Mouse (Mus musculus): ENCODE results near the gene Mroh2a. TPM values are rescaled to one million over a fixed set of nuclear protein-coding genes. Genes with fewer than 3 reads are reported as not detected.

Gene Mroh2a
- polyA plus RNA-seq, 1 experiment from 2014 or later, result 1.4 TPM

GRCm38 (mm10) chr1:88287697-88287980, 60.9 kb downstream of the Mroh2a start:
- no peaks in the 10 kb centered on the region for H3K36me3 ChIP-seq (ENCODE audit: control insufficient read depth, insufficient read depth, low read length)
- H3K9me3 ChIP-seq (ENCODE audit: control insufficient read depth, low read length), result peaks cover 66% of the 10 kb centered on the region
- no peak overlapping the region for H3K27ac ChIP-seq (ENCODE audit: low read depth, low read length)
- no peak overlapping the region for H3K4me2 ChIP-seq (replicated peaks; ENCODE audit: low read depth, low read length)
- no peaks in the 10 kb centered on the region for H3K27me3 ChIP-seq (ENCODE audit: control insufficient read depth, insufficient read depth, low read length)
- no peak overlapping the region for H3K4me3 ChIP-seq (ENCODE audit: low read length)
- WGBS, result 40% methylated on average over 5 of the region's 5 CpGs
- H3K4me1 ChIP-seq (ENCODE audit: control insufficient read depth, insufficient read depth, low read length), result no peaks in the 10 kb centered on the region
- no peak overlapping the region for H3K9ac ChIP-seq (ENCODE audit: low read depth, low read length)
- ATAC-seq (ENCODE audit: low FRiP score, low TSS enrichment), result 0 out of 2 replicates have a peak, but pooled peaks have one; percentile 6

- WGBS, result 45% methylated on average over 3 of the region's 3 CpGs
- no peaks in the 10 kb centered on the region for H3K36me3 ChIP-seq (ENCODE audit: control insufficient read depth, insufficient read depth, low read length)
- no peak overlapping the region for H3K4me3 ChIP-seq (ENCODE audit: low read length)
- H3K4me2 ChIP-seq (replicated peaks; ENCODE audit: low read depth, low read length), result no peak overlapping the region
- no peak overlapping the region for H3K27ac ChIP-seq (ENCODE audit: low read depth, low read length)
- no peaks in the 10 kb centered on the region for H3K27me3 ChIP-seq (ENCODE audit: control insufficient read depth, insufficient read depth, low read length)
- H3K4me1 ChIP-seq (ENCODE audit: control insufficient read depth, insufficient read depth, low read length), result no peaks in the 10 kb centered on the region
- no peak overlapping the region for H3K9ac ChIP-seq (ENCODE audit: low read depth, low read length)
- peaks cover 64% of the 10 kb centered on the region for H3K9me3 ChIP-seq (ENCODE audit: control insufficient read depth, low read length)
- no peak for ATAC-seq (ENCODE audit: low FRiP score, low TSS enrichment)
Measured at GRCm38 (mm10) chr1:88288056-88288788, 61.4 kb downstream of the Mroh2a start.

GRCm38 (mm10) chr1:88288789-88289127, 62.0 kb downstream of the Mroh2a start:
- no peak overlapping the region for H3K4me2 ChIP-seq (replicated peaks; ENCODE audit: low read depth, low read length)
- no peaks in the 10 kb centered on the region for H3K36me3 ChIP-seq (ENCODE audit: control insufficient read depth, insufficient read depth, low read length)
- no peaks in the 10 kb centered on the region for H3K4me1 ChIP-seq (ENCODE audit: control insufficient read depth, insufficient read depth, low read length)
- 75% methylated on average over 3 of the region's 3 CpGs for WGBS
- ATAC-seq (ENCODE audit: low FRiP score, low TSS enrichment), result no peak
- no peak overlapping the region for H3K27ac ChIP-seq (ENCODE audit: low read depth, low read length)
- no peak overlapping the region for H3K4me3 ChIP-seq (ENCODE audit: low read length)
- H3K9ac ChIP-seq (ENCODE audit: low read depth, low read length), result no peak overlapping the region
- no peaks in the 10 kb centered on the region for H3K27me3 ChIP-seq (ENCODE audit: control insufficient read depth, insufficient read depth, low read length)
- H3K9me3 ChIP-seq (ENCODE audit: control insufficient read depth, low read length), result peaks cover 59% of the 10 kb centered on the region

GRCm38 (mm10) chr1:88289152-88289551, 62.4 kb downstream of the Mroh2a start:
- H3K9ac ChIP-seq (ENCODE audit: low read depth, low read length), result no peak overlapping the region
- no peaks in the 10 kb centered on the region for H3K36me3 ChIP-seq (ENCODE audit: control insufficient read depth, insufficient read depth, low read length)
- H3K4me3 ChIP-seq (ENCODE audit: low read length), result no peak overlapping the region
- no peaks in the 10 kb centered on the region for H3K4me1 ChIP-seq (ENCODE audit: control insufficient read depth, insufficient read depth, low read length)
- 44% methylated on average over 2 of the region's 2 CpGs for WGBS
- H3K9me3 ChIP-seq (ENCODE audit: control insufficient read depth, low read length), result peaks cover 57% of the 10 kb centered on the region
- H3K27ac ChIP-seq (ENCODE audit: low read depth, low read length), result no peak overlapping the region
- no peak for ATAC-seq (ENCODE audit: low FRiP score, low TSS enrichment)
- H3K27me3 ChIP-seq (ENCODE audit: control insufficient read depth, insufficient read depth, low read length), result no peaks in the 10 kb centered on the region
- H3K4me2 ChIP-seq (replicated peaks; ENCODE audit: low read depth, low read length), result no peak overlapping the region

- Histone ChIP-seq H3K4me1 (ENCODE audit: control insufficient read depth, insufficient read depth, low read length) (no peaks in the 10 kb centered on the region), H3K27me3 (ENCODE audit: control insufficient read depth, insufficient read depth, low read length) (no peaks in the 10 kb centered on the region), H3K4me3 (ENCODE audit: low read length) (no peak overlapping the region), H3K9ac (ENCODE audit: low read depth, low read length) (no peak overlapping the region), H3K36me3 (ENCODE audit: control insufficient read depth, insufficient read depth, low read length) (no peaks in the 10 kb centered on the region), H3K4me2 (replicated peaks; ENCODE audit: low read depth, low read length) (no peak overlapping the region), H3K9me3 (ENCODE audit: control insufficient read depth, low read length) (peaks cover 49% of the 10 kb centered on the region), H3K27ac (ENCODE audit: low read depth, low read length) (no peak overlapping the region)
- no peak for ATAC-seq (ENCODE audit: low FRiP score, low TSS enrichment)
- WGBS, result 42% methylated on average over 4 of the region's 4 CpGs
Measured at GRCm38 (mm10) chr1:88289917-88290316, 63.1 kb downstream of the Mroh2a start.

- ATAC-seq (ENCODE audit: low FRiP score, low TSS enrichment), result no peak
- Histone ChIP-seq H3K4me1 (ENCODE audit: control insufficient read depth, insufficient read depth, low read length) (no peaks in the 10 kb centered on the region), H3K4me3 (ENCODE audit: low read length) (no peak overlapping the region), H3K27me3 (ENCODE audit: control insufficient read depth, insufficient read depth, low read length) (no peaks in the 10 kb centered on the region), H3K9ac (ENCODE audit: low read depth, low read length) (no peak overlapping the region), H3K36me3 (ENCODE audit: control insufficient read depth, insufficient read depth, low read length) (no peaks in the 10 kb centered on the region), H3K27ac (ENCODE audit: low read depth, low read length) (no peak overlapping the region), H3K4me2 (replicated peaks; ENCODE audit: low read depth, low read length) (no peak overlapping the region), H3K9me3 (ENCODE audit: control insufficient read depth, low read length) (peaks cover 47% of the 10 kb centered on the region)
- WGBS, result 66% methylated on average over 1 of the region's 1 CpGs
Measured at GRCm38 (mm10) chr1:88290511-88290910, 63.7 kb downstream of the Mroh2a start.

GRCm38 (mm10) chr1:88291409-88292005, 64.7 kb downstream of the Mroh2a start:
- Histone ChIP-seq H3K4me1 (ENCODE audit: control insufficient read depth, insufficient read depth, low read length) (no peaks in the 10 kb centered on the region), H3K36me3 (ENCODE audit: control insufficient read depth, insufficient read depth, low read length) (no peaks in the 10 kb centered on the region), H3K9ac (ENCODE audit: low read depth, low read length) (no peak overlapping the region), H3K4me3 (ENCODE audit: low read length) (no peak overlapping the region), H3K27ac (ENCODE audit: low read depth, low read length) (no peak overlapping the region), H3K9me3 (ENCODE audit: control insufficient read depth, low read length) (peaks cover 47% of the 10 kb centered on the region), H3K4me2 (replicated peaks; ENCODE audit: low read depth, low read length) (no peak overlapping the region), H3K27me3 (ENCODE audit: control insufficient read depth, insufficient read depth, low read length) (no peaks in the 10 kb centered on the region)
- WGBS, result 64% methylated on average over 3 of the region's 3 CpGs
- ATAC-seq (ENCODE audit: low FRiP score, low TSS enrichment), result no peak

- H3K36me3 ChIP-seq (ENCODE audit: control insufficient read depth, insufficient read depth, low read length), result no peaks in the 10 kb centered on the region
- no peaks in the 10 kb centered on the region for H3K27me3 ChIP-seq (ENCODE audit: control insufficient read depth, insufficient read depth, low read length)
- no peak for ATAC-seq (ENCODE audit: low FRiP score, low TSS enrichment)
- H3K4me2 ChIP-seq (replicated peaks; ENCODE audit: low read depth, low read length), result no peak overlapping the region
- WGBS, result 57% methylated on average over 2 of the region's 2 CpGs
- no peak overlapping the region for H3K4me3 ChIP-seq (ENCODE audit: low read length)
- no peaks in the 10 kb centered on the region for H3K4me1 ChIP-seq (ENCODE audit: control insufficient read depth, insufficient read depth, low read length)
- peaks cover 43% of the 10 kb centered on the region for H3K9me3 ChIP-seq (ENCODE audit: control insufficient read depth, low read length)
- H3K9ac ChIP-seq (ENCODE audit: low read depth, low read length), result no peak overlapping the region
- H3K27ac ChIP-seq (ENCODE audit: low read depth, low read length), result no peak overlapping the region
Measured at GRCm38 (mm10) chr1:88292057-88292456, 65.3 kb downstream of the Mroh2a start.

GRCm38 (mm10) chr1:88294650-88295049, 67.9 kb downstream of the Mroh2a start:
- Histone ChIP-seq H3K9ac (ENCODE audit: low read depth, low read length) (no peak overlapping the region), H3K4me1 (ENCODE audit: control insufficient read depth, insufficient read depth, low read length) (no peaks in the 10 kb centered on the region), H3K9me3 (ENCODE audit: control insufficient read depth, low read length) (peaks cover 48% of the 10 kb centered on the region), H3K36me3 (ENCODE audit: control insufficient read depth, insufficient read depth, low read length) (no peaks in the 10 kb centered on the region), H3K4me3 (ENCODE audit: low read length) (no peak overlapping the region), H3K27me3 (ENCODE audit: control insufficient read depth, insufficient read depth, low read length) (no peaks in the 10 kb centered on the region), H3K4me2 (replicated peaks; ENCODE audit: low read depth, low read length) (no peak overlapping the region), H3K27ac (ENCODE audit: low read depth, low read length) (no peak overlapping the region)
- WGBS, result 15% methylated on average over 1 of the region's 1 CpGs
- no peak for ATAC-seq (ENCODE audit: low FRiP score, low TSS enrichment)
